Mouse (Mus musculus): Measurements from ENCODE around the gene Sbf1. TPM values are rescaled to one million over a fixed set of nuclear protein-coding genes. Genes with fewer than 3 reads are reported as not detected.

Sbf1 gene
- polyA plus RNA-seq (2016; fragmentation: Nextera tagmentation; extraction: Ambion mirVana), result 45.0 and 46.3 TPM in 2 replicates

DNA sequence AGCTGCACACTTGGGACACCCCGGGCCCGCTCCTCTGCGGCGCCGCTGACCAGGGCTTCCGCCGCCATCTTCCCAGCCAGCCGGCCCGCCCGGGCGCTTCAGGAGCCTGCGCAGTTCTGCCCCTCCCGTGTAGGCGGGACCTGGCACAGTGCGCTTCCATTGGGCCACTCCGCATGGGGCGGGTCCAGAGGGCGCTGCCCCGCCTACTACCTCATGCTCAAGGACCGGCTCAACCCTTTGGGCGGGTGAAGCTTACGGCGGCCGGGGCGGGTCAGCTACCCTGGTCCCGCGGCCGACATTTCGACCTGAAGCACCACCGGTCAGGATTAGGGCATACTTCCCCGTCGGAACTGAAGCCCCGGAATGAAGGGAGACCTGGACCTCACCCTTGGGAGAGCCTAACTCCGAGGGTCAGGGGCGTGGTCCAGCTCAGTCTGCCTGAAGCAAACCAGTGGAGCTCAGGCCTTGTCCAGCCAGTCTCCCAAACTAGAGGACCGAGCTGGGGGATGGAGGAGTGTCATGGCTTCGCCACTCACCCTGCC lies at the start of gene Sbf1:
Sbf1 (minus strand) TSS at position 122 of the 542 bp plus-strand sequence.
- peak; percentile 100 for ATAC-seq (ENCODE audit: insufficient number of reproducible peaks, low FRiP score)
- Histone ChIP-seq H3K27me3 (replicated peaks) (no peaks in the 10 kb centered on the region), H3K4me1 (replicated peaks) (peaks cover 44% of the 10 kb centered on the region), H3K4me3 (peak within 1 kb of the TSS; percentile 95), H3K4me2 (peak within 1 kb of the TSS; percentile 96), H3K36me3 (no peaks in the 10 kb centered on the region), H3K9me3 (replicated peaks) (no peaks in the 10 kb centered on the region), H3K9ac (peak within 1 kb of the TSS; percentile 93), H3K27ac (ENCODE audit: poor library complexity, severe bottlenecking) (peak within 1 kb of the TSS; percentile 77)
- whole genome bisulfite sequencing, result 1% methylated on average over 37 of the region's 37 CpGs

DNA sequence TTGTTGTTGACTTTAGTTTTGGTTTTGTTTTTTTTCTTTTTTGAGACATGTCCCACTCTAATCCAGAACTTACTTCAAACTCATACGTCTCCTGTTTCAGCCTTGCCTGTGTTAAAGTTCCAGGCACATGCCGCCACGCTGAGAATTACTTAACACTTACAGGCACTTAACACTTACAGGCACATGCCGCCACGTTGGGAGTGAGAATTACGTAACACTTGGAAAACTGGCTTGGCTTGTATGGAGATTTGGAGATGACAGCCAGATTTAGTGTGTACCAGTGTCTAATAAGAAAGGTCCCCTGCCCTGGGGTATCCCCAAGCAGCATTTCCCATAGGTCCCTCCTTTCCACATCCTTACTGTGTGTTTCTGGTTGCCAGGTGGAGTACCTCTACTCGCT lies 47.9 kb upstream of the Sbf1 start:
- no peak overlapping the region for H3K9ac ChIP-seq
- H3K36me3 ChIP-seq, result peaks cover 84% of the 10 kb centered on the region
- ATAC-seq (ENCODE audit: insufficient number of reproducible peaks, low FRiP score), result no peak
- no peaks in the 10 kb centered on the region for H3K9me3 ChIP-seq (replicated peaks)
- no peak overlapping the region for H3K27ac ChIP-seq (ENCODE audit: poor library complexity, severe bottlenecking)
- peaks cover 14% of the 10 kb centered on the region for H3K4me1 ChIP-seq (replicated peaks)
- H3K27me3 ChIP-seq (replicated peaks), result no peaks in the 10 kb centered on the region
- H3K4me3 ChIP-seq, result no peak overlapping the region
- no peak overlapping the region for H3K4me2 ChIP-seq
- WGBS, result 88% methylated on average over 7 of the region's 7 CpGs

DNA sequence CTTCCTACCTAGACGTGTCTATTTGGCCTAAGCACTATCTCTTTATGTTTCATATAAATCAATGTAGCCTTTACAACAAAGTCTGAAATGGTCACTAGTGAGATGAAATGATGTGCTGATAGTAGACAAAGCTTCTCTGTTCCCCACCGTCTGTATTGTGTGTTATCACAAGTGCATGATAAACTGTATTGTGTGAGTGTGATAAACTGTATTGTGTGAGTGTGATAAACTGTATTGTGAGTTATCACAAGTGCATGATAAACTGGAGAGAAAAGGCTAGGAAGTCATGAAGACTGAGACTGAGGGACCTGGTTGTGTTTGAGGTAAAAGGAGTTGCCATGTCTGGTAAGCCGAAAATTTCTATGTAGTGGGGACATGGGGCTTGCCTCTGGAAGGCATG lies 43.7 kb upstream of the Sbf1 start:
- Histone ChIP-seq H3K36me3 (peaks cover 46% of the 10 kb centered on the region), H3K9ac (no peak overlapping the region), H3K9me3 (replicated peaks) (no peaks in the 10 kb centered on the region), H3K4me1 (replicated peaks) (peaks cover 32% of the 10 kb centered on the region), H3K27me3 (replicated peaks) (no peaks in the 10 kb centered on the region), H3K27ac (ENCODE audit: poor library complexity, severe bottlenecking) (no peak overlapping the region), H3K4me2 (no peak overlapping the region), H3K4me3 (no peak overlapping the region)
- 57% methylated on average over 3 of the region's 3 CpGs for WGBS
- no peak for ATAC-seq (ENCODE audit: insufficient number of reproducible peaks, low FRiP score)

DNA sequence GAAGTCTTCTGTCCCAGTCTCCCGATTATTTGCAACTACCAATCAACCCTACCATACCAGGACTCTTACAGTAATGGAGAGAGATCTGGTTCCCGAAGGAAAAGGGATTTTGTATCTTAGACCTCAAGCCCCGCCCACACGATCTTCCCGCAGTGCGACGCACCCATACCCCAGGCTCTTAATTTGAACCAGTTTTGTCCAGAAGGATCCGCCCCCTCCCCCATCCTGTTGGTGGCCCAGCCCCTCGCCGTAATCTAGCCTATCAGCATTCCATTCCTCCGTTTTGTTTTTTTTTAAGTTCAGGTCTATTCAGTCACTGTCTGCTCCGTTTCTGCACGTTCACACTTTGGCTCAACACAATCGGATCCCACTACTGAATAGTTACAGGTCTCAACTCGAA lies 41.3 kb upstream of the Sbf1 start:
- Histone ChIP-seq H3K36me3 (peaks cover 47% of the 10 kb centered on the region), H3K4me3 (peak overlapping the region; percentile 94), H3K27ac (ENCODE audit: poor library complexity, severe bottlenecking) (peak overlapping the region; percentile 91), H3K27me3 (replicated peaks) (no peaks in the 10 kb centered on the region), H3K9ac (peak overlapping the region; percentile 91), H3K4me2 (peak overlapping the region; percentile 84), H3K9me3 (replicated peaks) (no peaks in the 10 kb centered on the region), H3K4me1 (replicated peaks) (peaks cover 33% of the 10 kb centered on the region)
- ATAC-seq (ENCODE audit: insufficient number of reproducible peaks, low FRiP score), result peak; percentile 70
- 0% methylated on average over 15 of the region's 15 CpGs for WGBS

DNA sequence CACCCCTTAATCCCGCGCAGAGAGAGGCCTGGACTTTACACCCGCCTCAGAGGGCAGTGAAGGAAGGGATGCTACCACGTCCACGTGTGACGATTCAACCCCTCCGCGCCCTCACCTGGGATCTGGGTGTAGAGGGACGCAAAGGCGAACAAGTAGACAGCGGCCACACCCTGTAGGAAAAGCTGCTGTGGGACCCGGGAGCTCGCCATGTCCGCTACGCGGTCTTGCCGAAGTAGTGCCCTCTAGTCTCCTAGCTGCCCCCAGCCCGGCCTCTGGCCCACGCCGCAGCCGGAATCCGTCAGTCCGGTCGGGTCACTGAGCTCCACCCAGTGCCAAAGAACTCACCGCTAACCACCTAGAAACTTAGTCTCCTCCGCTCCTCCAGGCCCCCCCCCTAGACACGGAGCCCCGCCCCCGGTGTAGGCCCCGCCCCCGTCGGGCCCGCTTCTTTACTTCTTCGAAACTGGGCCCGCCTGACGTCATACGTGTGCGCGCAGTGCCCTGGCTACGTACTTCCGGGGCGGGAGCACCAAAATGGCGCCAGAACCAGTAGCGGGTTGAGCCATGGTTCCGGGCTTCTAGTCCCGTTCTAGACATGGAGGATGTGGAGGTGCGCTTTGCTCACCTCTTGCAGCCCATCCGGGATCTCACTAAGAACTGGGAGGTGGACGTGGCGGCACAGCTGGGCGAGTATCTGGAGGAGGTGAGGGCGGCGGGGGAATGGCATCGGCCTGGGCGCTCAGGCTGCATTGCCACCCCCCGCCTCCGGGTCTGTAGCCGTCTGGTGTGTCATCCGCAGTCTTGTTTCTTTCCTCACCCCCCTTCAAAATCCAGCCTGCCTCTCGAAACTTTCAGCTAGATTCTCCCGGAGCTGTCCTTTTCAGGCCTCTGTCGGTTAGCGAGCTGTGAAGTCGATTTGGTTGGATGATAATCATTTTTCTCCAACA lies 40.4 kb upstream of the Sbf1 start, which contains the start of the genes Lmf2 and Ncaph2:
Lmf2 (minus strand) TSS at position 419 of the 947 bp plus-strand sequence.
Ncaph2 (plus strand) TSS at position 479 of the 947 bp plus-strand sequence.
- WGBS, result under 1% methylated on average over 64 of the region's 64 CpGs
- Histone ChIP-seq H3K4me3 (peak within 1 kb of the TSS; percentile 94), H3K27me3 (replicated peaks) (no peaks in the 10 kb centered on the region), H3K4me2 (peak within 1 kb of the TSS; percentile 84), H3K27ac (ENCODE audit: poor library complexity, severe bottlenecking) (peak within 1 kb of the TSS; percentile 91), H3K9me3 (replicated peaks) (no peaks in the 10 kb centered on the region), H3K36me3 (peaks cover 47% of the 10 kb centered on the region), H3K9ac (peak within 1 kb of the TSS; percentile 91), H3K4me1 (replicated peaks) (peaks cover 36% of the 10 kb centered on the region)
- peak; percentile 92 for ATAC-seq (ENCODE audit: insufficient number of reproducible peaks, low FRiP score)

DNA sequence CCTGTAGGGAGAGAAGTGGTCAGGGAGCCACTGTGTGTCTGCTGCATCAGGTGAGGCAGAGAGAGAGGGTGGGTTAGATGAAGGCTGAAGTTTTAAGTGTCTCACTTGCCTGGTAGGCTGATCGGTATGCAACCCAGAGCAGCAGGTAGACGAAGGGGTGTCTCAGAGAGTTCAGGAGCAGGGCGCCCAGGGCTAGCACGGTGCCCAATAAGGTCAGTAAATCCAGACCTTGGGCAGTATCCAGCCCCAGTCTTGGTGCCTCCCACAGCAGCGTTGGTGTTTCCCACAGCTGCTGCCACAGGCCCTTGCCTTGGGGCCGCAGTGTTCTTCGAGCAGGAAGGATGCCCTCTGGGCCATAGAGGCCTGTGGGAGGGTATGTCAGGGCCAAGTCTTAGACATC lies 39.3 kb upstream of the Sbf1 start:
- H3K27ac ChIP-seq (ENCODE audit: poor library complexity, severe bottlenecking), result no peak overlapping the region
- 78% methylated on average over 7 of the region's 7 CpGs for WGBS
- peak overlapping the region; percentile 82 for H3K4me2 ChIP-seq
- H3K4me1 ChIP-seq (replicated peaks), result peaks cover 32% of the 10 kb centered on the region
- H3K27me3 ChIP-seq (replicated peaks), result no peaks in the 10 kb centered on the region
- peak overlapping the region; percentile 91 for H3K9ac ChIP-seq
- H3K36me3 ChIP-seq, result peaks cover 47% of the 10 kb centered on the region
- no peak for ATAC-seq (ENCODE audit: insufficient number of reproducible peaks, low FRiP score)
- H3K9me3 ChIP-seq (replicated peaks), result no peaks in the 10 kb centered on the region
- peak overlapping the region; percentile 94 for H3K4me3 ChIP-seq

DNA sequence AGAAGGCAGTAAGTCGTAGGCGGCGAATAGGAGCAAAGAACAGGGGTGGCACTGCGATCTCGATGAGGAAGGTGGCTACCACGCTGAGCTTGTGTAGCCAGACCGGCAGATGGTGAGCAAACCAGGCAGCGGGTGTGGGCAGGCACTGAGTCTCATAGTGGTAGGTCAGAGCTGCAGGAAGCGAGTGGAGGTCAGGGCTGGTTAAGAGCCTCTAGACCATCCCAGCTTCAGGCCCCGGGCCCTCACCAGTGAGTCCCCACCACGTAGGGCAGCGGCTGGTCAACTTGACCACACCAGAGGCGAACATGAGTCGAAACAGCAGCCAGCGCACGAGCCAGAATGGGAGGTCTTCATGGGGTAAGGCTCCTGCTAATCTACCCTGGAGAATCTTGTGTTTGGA lies 38.7 kb upstream of the Sbf1 start:
- no peak overlapping the region for H3K27ac ChIP-seq (ENCODE audit: poor library complexity, severe bottlenecking)
- ATAC-seq (ENCODE audit: insufficient number of reproducible peaks, low FRiP score), result no peak
- peak overlapping the region; percentile 82; the same call in 1 of the 2 replicates for H3K4me2 ChIP-seq
- H3K27me3 ChIP-seq (replicated peaks), result no peaks in the 10 kb centered on the region
- H3K9ac ChIP-seq, result peak overlapping the region; percentile 91; the same call in 1 of the 2 replicates
- H3K9me3 ChIP-seq (replicated peaks), result no peaks in the 10 kb centered on the region
- H3K4me1 ChIP-seq (replicated peaks), result peaks cover 27% of the 10 kb centered on the region
- peak overlapping the region; percentile 94; the same call in 1 of the 2 replicates for H3K4me3 ChIP-seq
- H3K36me3 ChIP-seq, result peaks cover 47% of the 10 kb centered on the region
- WGBS, result 93% methylated on average over 16 of the region's 16 CpGs

DNA sequence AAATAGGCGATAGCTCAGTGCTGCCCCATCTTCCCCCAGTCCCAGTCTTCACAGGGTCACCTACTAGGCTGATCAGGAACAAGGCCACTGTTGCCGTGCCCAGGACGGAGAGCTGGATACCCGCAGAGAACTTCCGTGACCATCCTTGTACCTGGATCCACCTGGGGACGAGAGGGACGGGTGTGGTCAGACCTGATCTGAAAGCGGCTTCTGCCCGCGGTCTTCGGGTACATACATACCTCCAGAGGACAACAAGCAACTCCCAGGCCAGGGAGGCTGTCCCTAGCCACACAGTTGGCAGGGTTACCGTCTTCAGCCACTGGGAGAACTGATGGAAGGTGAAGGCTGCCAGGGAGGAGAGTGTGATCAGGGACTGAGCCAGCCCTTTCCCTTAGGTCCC lies 37.7 kb upstream of the Sbf1 start:
- no peak overlapping the region for H3K4me2 ChIP-seq
- H3K36me3 ChIP-seq, result peaks cover 47% of the 10 kb centered on the region
- no peaks in the 10 kb centered on the region for H3K27me3 ChIP-seq (replicated peaks)
- H3K4me3 ChIP-seq, result no peak overlapping the region
- H3K4me1 ChIP-seq (replicated peaks), result peaks cover 20% of the 10 kb centered on the region
- no peak overlapping the region for H3K9ac ChIP-seq
- no peak for ATAC-seq (ENCODE audit: insufficient number of reproducible peaks, low FRiP score)
- H3K27ac ChIP-seq (ENCODE audit: poor library complexity, severe bottlenecking), result no peak overlapping the region
- H3K9me3 ChIP-seq (replicated peaks), result no peaks in the 10 kb centered on the region
- WGBS, result 94% methylated on average over 12 of the region's 12 CpGs

DNA sequence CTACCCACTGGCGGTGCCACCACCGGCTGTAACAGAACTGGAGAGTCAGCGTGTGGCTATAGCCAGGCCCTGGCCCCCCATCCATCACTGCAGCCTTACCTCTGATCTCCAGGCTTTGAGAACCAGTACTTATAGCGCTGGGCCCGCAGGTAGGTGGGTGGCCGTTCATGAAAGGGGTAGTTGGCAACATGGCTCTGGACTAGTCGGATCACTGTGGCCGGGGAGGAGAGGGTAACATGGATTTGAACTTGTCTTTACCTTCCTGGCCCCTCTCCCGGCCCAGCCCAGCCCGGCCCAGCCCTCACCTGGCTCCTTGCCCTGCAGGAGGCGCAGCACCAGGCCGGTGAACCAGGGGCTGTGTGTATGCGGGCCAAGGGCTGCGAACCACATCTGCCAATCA lies 36.9 kb upstream of the Sbf1 start:
- peaks cover 16% of the 10 kb centered on the region for H3K4me1 ChIP-seq (replicated peaks)
- peaks cover 45% of the 10 kb centered on the region for H3K36me3 ChIP-seq
- no peak for ATAC-seq (ENCODE audit: insufficient number of reproducible peaks, low FRiP score)
- H3K4me3 ChIP-seq, result no peak overlapping the region
- H3K27me3 ChIP-seq (replicated peaks), result no peaks in the 10 kb centered on the region
- 95% methylated on average over 14 of the region's 14 CpGs for WGBS
- H3K27ac ChIP-seq (ENCODE audit: poor library complexity, severe bottlenecking), result no peak overlapping the region
- no peak overlapping the region for H3K4me2 ChIP-seq
- H3K9me3 ChIP-seq (replicated peaks), result no peaks in the 10 kb centered on the region
- H3K9ac ChIP-seq, result no peak overlapping the region

DNA sequence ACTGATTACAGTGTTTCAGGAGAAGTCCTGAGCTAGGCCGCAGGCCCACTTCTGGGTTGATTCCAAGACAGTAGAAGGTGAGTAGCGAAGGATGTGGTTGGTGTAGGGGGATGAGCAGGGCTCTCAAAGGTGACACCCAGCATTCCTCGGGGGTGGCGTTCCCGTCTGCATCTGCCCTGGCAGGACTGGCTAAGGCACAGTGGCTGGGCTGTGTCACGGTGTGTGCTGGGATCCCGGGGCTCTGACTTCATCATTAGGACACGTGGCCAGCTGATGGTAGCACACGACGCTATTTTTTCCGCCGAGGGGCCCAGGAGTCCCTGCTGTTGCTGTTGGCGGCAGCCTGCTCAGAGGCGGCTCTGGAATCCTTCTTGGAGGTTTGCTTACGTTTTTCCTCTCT lies 36.2 kb upstream of the Sbf1 start:
- WGBS, result 79% methylated on average over 15 of the region's 15 CpGs
- H3K27ac ChIP-seq (ENCODE audit: poor library complexity, severe bottlenecking), result 0 out of 2 replicates have a peak overlapping the region, but pooled peaks have one; percentile 10
- H3K9ac ChIP-seq, result no peak overlapping the region
- no peaks in the 10 kb centered on the region for H3K27me3 ChIP-seq (replicated peaks)
- no peak overlapping the region for H3K4me2 ChIP-seq
- no peak for ATAC-seq (ENCODE audit: insufficient number of reproducible peaks, low FRiP score)
- peaks cover 16% of the 10 kb centered on the region for H3K4me1 ChIP-seq (replicated peaks)
- no peak overlapping the region for H3K4me3 ChIP-seq
- H3K36me3 ChIP-seq, result peaks cover 45% of the 10 kb centered on the region
- H3K9me3 ChIP-seq (replicated peaks), result no peaks in the 10 kb centered on the region

DNA sequence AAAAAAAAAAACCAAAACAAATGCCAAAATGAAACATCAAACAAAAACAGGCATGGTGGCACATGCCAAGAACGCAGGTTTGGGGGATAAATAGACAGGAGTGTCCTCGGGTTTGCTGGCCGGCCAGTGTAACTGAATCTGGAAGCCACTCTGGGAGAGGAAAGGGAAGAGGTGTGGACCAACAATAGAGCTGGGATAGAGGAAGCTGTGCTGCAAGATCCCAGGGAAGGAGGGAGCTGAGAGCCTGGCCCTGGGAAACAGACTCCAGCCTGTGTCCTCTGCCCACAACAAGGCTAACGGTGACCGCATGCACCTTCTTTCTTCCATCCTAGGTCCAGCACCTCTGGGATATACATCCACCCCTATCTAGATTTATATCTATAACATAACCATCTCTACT lies 35.3 kb upstream of the Sbf1 start:
- Histone ChIP-seq H3K9ac (no peak overlapping the region), H3K4me2 (no peak overlapping the region), H3K36me3 (peaks cover 45% of the 10 kb centered on the region), H3K27ac (ENCODE audit: poor library complexity, severe bottlenecking) (0 out of 2 replicates have a peak overlapping the region, but pooled peaks have one; percentile 10), H3K9me3 (replicated peaks) (no peaks in the 10 kb centered on the region), H3K4me3 (no peak overlapping the region), H3K27me3 (replicated peaks) (no peaks in the 10 kb centered on the region), H3K4me1 (replicated peaks) (peaks cover 16% of the 10 kb centered on the region)
- no peak for ATAC-seq (ENCODE audit: insufficient number of reproducible peaks, low FRiP score)
- WGBS, result 73% methylated on average over 5 of the region's 5 CpGs
